Mouse (Mus musculus) kidney, adult 2 months (tissue): ENCODE measurements around the gene Nans.

Experiments
- CTCF ChIP-seq: fragments of 200-500 bp; conservative IDR thresholded peaks from 2 replicates; pipeline ENCODE4 v1.5.1; 2011; ENCODE audit warnings: low read depth, mild to moderate bottlenecking, control low read depth, low read length, moderate library complexity, mixed read lengths; ENCODE audit not compliant: insufficient read depth, insufficient read length
- POLR2A ChIP-seq: fragments of 200-500 bp; IDR thresholded peaks from one replicate; pipeline ENCODE4 v1.6.1; 2011; ENCODE audit warnings: low read depth, low read length, control low read depth

DNA sequence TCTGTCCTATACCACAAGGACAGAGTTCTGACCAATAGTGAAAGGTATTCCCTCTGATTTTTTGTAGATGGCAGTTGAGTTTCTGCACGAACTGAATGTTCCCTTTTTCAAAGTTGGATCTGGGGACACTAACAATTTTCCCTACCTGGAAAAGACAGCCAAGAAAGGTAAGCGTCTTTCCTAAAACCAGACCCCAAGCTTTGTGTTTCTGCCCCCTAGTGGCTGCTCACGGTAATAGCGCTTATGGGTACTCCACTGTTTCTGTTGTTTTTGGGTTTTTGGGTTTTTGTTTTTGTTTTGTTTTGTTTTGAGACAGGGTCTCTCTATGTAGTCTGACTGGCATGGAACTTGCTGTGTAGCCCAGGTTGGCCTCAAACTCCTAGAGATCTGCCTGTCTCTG is 9.9 kb downstream of the Nans start:
- no peak for TF ChIP-seq POLR2A
- peak; percentile 60 for TF ChIP-seq CTCF
